Mouse (Mus musculus) myocyte (in vitro differentiated cells): ENCODE data around the gene Ntpcr.

ENCODE experiments used
- CEBPB ChIP-seq: IDR thresholded peaks from 2 replicates; pipeline ENCODE4 v1.6.1; 2011; ENCODE audit warnings: mild to moderate bottlenecking, moderate library complexity; ENCODE audit not compliant: poor library complexity, insufficient read depth, severe bottlenecking
- E2F4 ChIP-seq: IDR thresholded peaks from one replicate; pipeline ENCODE4 v1.6.1; 2011; ENCODE audit warnings: mild to moderate bottlenecking, control low read depth, moderate library complexity; ENCODE audit not compliant: insufficient read depth
- MAX ChIP-seq: IDR thresholded peaks from one replicate; pipeline ENCODE4 v1.6.1; 2011; ENCODE audit warnings: low read depth, mild to moderate bottlenecking, control low read depth
- MYOD1 ChIP-seq, 3 experiments: IDR thresholded peaks; one replicate each; pipeline ENCODE4 v1.6.1; 2011; ENCODE audit warnings: control low read depth in 2 of 3, low read depth in 2 of 3, mild to moderate bottlenecking in 2 of 3, moderate library complexity in 1 of 3; ENCODE audit not compliant: insufficient read length in 2 of 3, control insufficient read depth in 1 of 3
- MYOG ChIP-seq, 3 experiments: IDR thresholded peaks; one replicate each; pipeline ENCODE4 v1.6.1; 2011; ENCODE audit warnings: control low read depth in 2 of 3, low read depth in 2 of 3, mild to moderate bottlenecking in 2 of 3; ENCODE audit not compliant: insufficient read length in 2 of 3, control insufficient read depth in 1 of 3, insufficient read depth in 1 of 3
- POLR2A ChIP-seq: IDR thresholded peaks from one replicate; pipeline ENCODE4 v1.6.1; 2011; ENCODE audit warnings: low read depth, mild to moderate bottlenecking, control low read depth, moderate library complexity; ENCODE audit not compliant: insufficient read length
- REST ChIP-seq: IDR thresholded peaks from one replicate; pipeline ENCODE4 v1.6.1; 2011; ENCODE audit warnings: mild to moderate bottlenecking, control low read depth, moderate library complexity; ENCODE audit not compliant: insufficient read depth, insufficient read length
- SRF ChIP-seq: IDR thresholded peaks from one replicate; pipeline ENCODE4 v1.6.1; 2011; ENCODE audit warnings: low read depth; ENCODE audit not compliant: control insufficient read depth, insufficient read length
- TCF12 ChIP-seq: IDR thresholded peaks from one replicate; pipeline ENCODE4 v1.6.1; 2011; ENCODE audit warnings: mild to moderate bottlenecking, control low read depth; ENCODE audit not compliant: poor library complexity, insufficient read depth, severe bottlenecking
- TCF3 ChIP-seq: IDR thresholded peaks from one replicate; pipeline ENCODE4 v1.6.1; 2011; ENCODE audit warnings: low read depth, control low read depth; ENCODE audit not compliant: insufficient read length
- USF1 ChIP-seq: IDR thresholded peaks from one replicate; pipeline ENCODE4 v1.6.1; 2011; ENCODE audit warnings: low read depth, mild to moderate bottlenecking, control low read depth, moderate library complexity

GRCm38 (mm10) chr8:125693197-125693596 is 36.6 kb upstream of the Ntpcr start:
- TF ChIP-seq MYOD1 (IDR thresholded peaks at IDR 0.05; ENCODE audit: control insufficient read depth in 1 of 3, insufficient read length in 2 of 3, low read depth in 2 of 3) (no peak), E2F4 (no peak), POLR2A (no peak), SRF (no peak), MYOG (IDR thresholded peaks at IDR 0.05; ENCODE audit: control insufficient read depth in 1 of 3, insufficient read depth in 1 of 3, insufficient read length in 2 of 3, low read depth in 2 of 3) (no peak), REST (no peak), CEBPB (no peak), MAX (no peak), TCF12 (no peak), USF1 (no peak), TCF3 (no peak)
